Mouse (Mus musculus) CH12.LX (cell line): Measurements from ENCODE around the gene Vsig2.

Experiments used
- CHD2 ChIP-seq: IDR thresholded peaks from 2 replicates; pipeline ENCODE4 v1.6.1; 2011; ENCODE audit warnings: low read length, improper control_type of control experiment
- CTCF ChIP-seq, 2 experiments: IDR thresholded peaks in 1 of 2; conservative IDR thresholded peaks in 1 of 2; 2 replicates each; pipeline ENCODE4 v1.5.1; 2011 to 2012; ENCODE audit warnings: low read depth in 2 of 2, low read length in 2 of 2, improper control_type of control experiment in 1 of 2, inconsistent platforms in 1 of 2, mild to moderate bottlenecking in 1 of 2, moderate library complexity in 1 of 2
- EP300 ChIP-seq: IDR thresholded peaks from 2 replicates; pipeline ENCODE4 v1.6.1; 2011; ENCODE audit warnings: low read length, improper control_type of control experiment
- HCFC1 ChIP-seq: IDR thresholded peaks from 2 replicates; pipeline ENCODE4 v1.6.1; 2012; ENCODE audit warnings: low read depth, mild to moderate bottlenecking, inconsistent platforms, low read length, improper control_type of control experiment
- MAFK ChIP-seq: IDR thresholded peaks from 2 replicates; pipeline ENCODE4 v1.6.1; 2011; ENCODE audit warnings: low read length, improper control_type of control experiment; ENCODE audit not compliant: insufficient replicate concordance
- MEF2A ChIP-seq: IDR thresholded peaks from 2 replicates; pipeline ENCODE4 v1.6.1; 2014; ENCODE audit warnings: low read depth, mild to moderate bottlenecking, inconsistent platforms, low read length, improper control_type of control experiment, borderline replicate concordance
- PAX5 ChIP-seq: IDR thresholded peaks from 2 replicates; pipeline ENCODE4 v1.6.1; 2012; ENCODE audit warnings: low read length, inconsistent platforms, mixed read lengths
- POLR2A ChIP-seq: IDR thresholded peaks from 2 replicates; pipeline ENCODE4 v1.6.1; 2011; ENCODE audit warnings: low read depth, mild to moderate bottlenecking, improper control_type of control experiment, low read length
- SIN3A ChIP-seq: IDR thresholded peaks from 2 replicates; pipeline ENCODE4 v1.6.1; 2012; ENCODE audit warnings: low read length, improper control_type of control experiment, inconsistent platforms
- TCF12 ChIP-seq: IDR thresholded peaks from 2 replicates; pipeline ENCODE4 v1.6.1; 2014; ENCODE audit warnings: low read depth, mild to moderate bottlenecking, inconsistent platforms, low read length, improper control_type of control experiment
- ZMIZ1 ChIP-seq: IDR thresholded peaks from 2 replicates; pipeline ENCODE4 v1.6.1; 2012; ENCODE audit warnings: low read depth, mild to moderate bottlenecking, inconsistent platforms, low read length, improper control_type of control experiment

- TF ChIP-seq ZMIZ1 (no peak), MEF2A (no peak), POLR2A (no peak), EP300 (no peak), TCF12 (no peak), CTCF (conservative IDR thresholded peaks at IDR 0.05 in 1 of 2, IDR thresholded peaks at IDR 0.05 in 1 of 2; ENCODE audit: low read depth in 2 of 2, low read length in 2 of 2) (no peak), PAX5 (no peak), SIN3A (no peak), HCFC1 (no peak), MAFK (no peak), CHD2 (no peak)
Observed at GRCm38 (mm10) chr9:37517467-37517866, 21.6 kb upstream of the Vsig2 start.
